Mouse (Mus musculus) hindbrain, embryonic 10.5 days (tissue): ENCODE measurements at regions not wholly inside any gene's neighbourhood (a gene's known extent, or its start where the extent isn't known, plus 50 kb on each side); places are given as distances from the start of the nearest gene placed in this dataset.

ENCODE experiments used
- DNase-seq: peaks from one replicate; pipeline ENCODE4 v3.0.0-alpha.2; 2017; ENCODE audit warnings: low spot score
- H3K27ac ChIP-seq: fragments of 300-500 bp; sonication (generic); 2 replicates; pipeline ENCODE4 v1.5.1; 2016; ENCODE audit warnings: mild to moderate bottlenecking, moderate library complexity
- H3K27me3 ChIP-seq: fragments of 300-500 bp; sonication (generic); 2 replicates; pipeline ENCODE4 v1.6.1; 2016; ENCODE audit warnings: mild to moderate bottlenecking; ENCODE audit not compliant: poor library complexity, insufficient read depth, severe bottlenecking
- H3K36me3 ChIP-seq: fragments of 300-500 bp; sonication (generic); 2 replicates; pipeline ENCODE4 v1.6.1; 2016; ENCODE audit warnings: mild to moderate bottlenecking, moderate library complexity
- H3K4me1 ChIP-seq: fragments of 300-500 bp; sonication (generic); replicated peaks from 2 replicates; pipeline ENCODE4 v1.6.1; 2016; ENCODE audit warnings: mild to moderate bottlenecking
- H3K4me3 ChIP-seq: fragments of 300-500 bp; sonication (generic); 2 replicates; pipeline ENCODE4 v1.5.1; 2016; ENCODE audit warnings: mild to moderate bottlenecking, moderate library complexity
- H3K9me3 ChIP-seq: fragments of 300-500 bp; sonication (generic); 2 replicates; pipeline ENCODE4 v1.6.1; 2016; ENCODE audit warnings: mild to moderate bottlenecking, moderate library complexity
- WGBS: fragments of 180-500 bp; shearing (Covaris S2); methylation state at CpG from one replicate; pipeline ENCODE4 v1.1.7; 2016; 5-methylcytosine and 5-hydroxymethylcytosine counted together

- Histone ChIP-seq H3K27ac (no peak overlapping the region), H3K4me3 (no peak overlapping the region), H3K9me3 (no peaks in the 10 kb centered on the region), H3K36me3 (no peaks in the 10 kb centered on the region), H3K4me1 (no peaks in the 10 kb centered on the region), H3K27me3 (no peaks in the 10 kb centered on the region)
- no peak for DNase-seq
- WGBS, result 83% methylated on average over 2 of the region's 2 CpGs
Observed at GRCm38 (mm10) chr16:5425908-5426307, 170.1 kb upstream of the Eef2kmt start.

- no peak for DNase-seq
- Histone ChIP-seq H3K4me3 (no peak overlapping the region), H3K9me3 (no peaks in the 10 kb centered on the region), H3K4me1 (no peaks in the 10 kb centered on the region), H3K27me3 (no peaks in the 10 kb centered on the region), H3K27ac (no peak overlapping the region), H3K36me3 (no peaks in the 10 kb centered on the region)
- WGBS, result 92% methylated on average over 6 of the region's 6 CpGs
Observed at GRCm38 (mm10) chr16:5422041-5422440, 166.3 kb upstream of the Eef2kmt start.

GRCm38 (mm10) chr16:5421591-5421990 is 165.8 kb upstream of the Eef2kmt start:
- 84% methylated on average over 5 of the region's 5 CpGs for WGBS
- H3K9me3 ChIP-seq, result no peaks in the 10 kb centered on the region

GRCm38 (mm10) chr16:5419467-5419866 is 163.7 kb upstream of the Eef2kmt start:
- whole genome bisulfite sequencing, result 81% methylated on average over 3 of the region's 3 CpGs
- Histone ChIP-seq H3K36me3 (no peaks in the 10 kb centered on the region), H3K27me3 (no peaks in the 10 kb centered on the region), H3K9me3 (no peaks in the 10 kb centered on the region), H3K4me3 (no peak overlapping the region), H3K4me1 (no peaks in the 10 kb centered on the region), H3K27ac (no peak overlapping the region)
- DNase-seq, result no peak

More at GRCm38 (mm10) chr16:5421591-5421990, 165.8 kb upstream of the Eef2kmt start:
- Histone ChIP-seq H3K4me3 (no peak overlapping the region), H3K27ac (no peak overlapping the region), H3K36me3 (no peaks in the 10 kb centered on the region), H3K4me1 (no peaks in the 10 kb centered on the region), H3K27me3 (no peaks in the 10 kb centered on the region)
- DNase-seq, result no peak

GRCm38 (mm10) chr16:5418462-5419197 is 162.8 kb upstream of the Eef2kmt start:
- H3K9me3 ChIP-seq, result no peaks in the 10 kb centered on the region
- no peaks in the 10 kb centered on the region for H3K27me3 ChIP-seq
- WGBS, result 79% methylated on average over 4 of the region's 4 CpGs
- no peak overlapping the region for H3K27ac ChIP-seq
- H3K4me1 ChIP-seq, result no peaks in the 10 kb centered on the region
- DNase-seq, result no peak
- H3K36me3 ChIP-seq, result no peaks in the 10 kb centered on the region
- H3K4me3 ChIP-seq, result no peak overlapping the region

- 77% methylated on average over 4 of the region's 4 CpGs for WGBS
Observed at GRCm38 (mm10) chr16:5415310-5415709, 159.5 kb upstream of the Eef2kmt start.

GRCm38 (mm10) chr16:5411819-5412385 is 156.1 kb upstream of the Eef2kmt start:
- Histone ChIP-seq H3K9me3 (no peaks in the 10 kb centered on the region), H3K27ac (no peak overlapping the region), H3K4me1 (0 out of 2 replicates have a peak, but pooled peaks cover under 1% of the 10 kb centered on the region), H3K4me3 (no peak overlapping the region), H3K36me3 (no peaks in the 10 kb centered on the region), H3K27me3 (peaks cover 6% of the 10 kb centered on the region; the same call in 1 of the 2 replicates)
- whole genome bisulfite sequencing, result 74% methylated on average over 5 of the region's 5 CpGs
- no peak for DNase-seq

More at GRCm38 (mm10) chr16:5415310-5415709, 159.5 kb upstream of the Eef2kmt start:
- no peaks in the 10 kb centered on the region for H3K9me3 ChIP-seq
- H3K4me3 ChIP-seq, result no peak overlapping the region
- no peak for DNase-seq
- H3K36me3 ChIP-seq, result no peaks in the 10 kb centered on the region
- no peaks in the 10 kb centered on the region for H3K27me3 ChIP-seq
- no peaks in the 10 kb centered on the region for H3K4me1 ChIP-seq
- H3K27ac ChIP-seq, result no peak overlapping the region

GRCm38 (mm10) chr16:5406711-5407110 is 150.9 kb upstream of the Eef2kmt start:
- no peak overlapping the region for H3K27ac ChIP-seq
- peaks cover 6% of the 10 kb centered on the region; the same call in 1 of the 2 replicates for H3K27me3 ChIP-seq
- 0 out of 2 replicates have a peak, but pooled peaks cover 3% of the 10 kb centered on the region for H3K4me1 ChIP-seq
- no peak overlapping the region for H3K4me3 ChIP-seq
- no peaks in the 10 kb centered on the region for H3K9me3 ChIP-seq
- H3K36me3 ChIP-seq, result no peaks in the 10 kb centered on the region
- peak; percentile 76 for DNase-seq
- WGBS, result 10% methylated on average over 11 of the region's 11 CpGs

GRCm38 (mm10) chr16:5393336-5393735 is 137.6 kb upstream of the Eef2kmt start:
- no peak for DNase-seq
- WGBS, result 85% methylated on average over 5 of the region's 5 CpGs

GRCm38 (mm10) chr16:5382930-5383329 is 127.1 kb upstream of the Eef2kmt start:
- Histone ChIP-seq H3K36me3 (no peaks in the 10 kb centered on the region), H3K27me3 (no peaks in the 10 kb centered on the region), H3K4me1 (peaks cover 10% of the 10 kb centered on the region), H3K27ac (no peak overlapping the region), H3K4me3 (no peak overlapping the region), H3K9me3 (no peaks in the 10 kb centered on the region)
- no peak for DNase-seq
- WGBS, result 46% methylated on average over 4 of the region's 4 CpGs

More at GRCm38 (mm10) chr16:5393336-5393735, 137.6 kb upstream of the Eef2kmt start:
- Histone ChIP-seq H3K9me3 (no peaks in the 10 kb centered on the region), H3K27me3 (no peaks in the 10 kb centered on the region), H3K4me3 (no peak overlapping the region), H3K4me1 (no peaks in the 10 kb centered on the region), H3K36me3 (no peaks in the 10 kb centered on the region), H3K27ac (no peak overlapping the region)

GRCm38 (mm10) chr16:5382228-5382884 is 126.6 kb upstream of the Eef2kmt start:
- Histone ChIP-seq H3K27me3 (no peaks in the 10 kb centered on the region), H3K9me3 (no peaks in the 10 kb centered on the region), H3K27ac (peak overlapping the region; percentile 4; the same call in 1 of the 2 replicates), H3K4me1 (peaks cover 10% of the 10 kb centered on the region), H3K36me3 (no peaks in the 10 kb centered on the region), H3K4me3 (no peak overlapping the region)
- no peak for DNase-seq
- WGBS, result 36% methylated on average over 6 of the region's 6 CpGs

- Histone ChIP-seq H3K36me3 (no peaks in the 10 kb centered on the region), H3K9me3 (no peaks in the 10 kb centered on the region), H3K27me3 (no peaks in the 10 kb centered on the region), H3K27ac (no peak overlapping the region), H3K4me3 (no peak overlapping the region), H3K4me1 (peaks cover 10% of the 10 kb centered on the region)
- WGBS, result 80% methylated on average over 3 of the region's 3 CpGs
- no peak for DNase-seq
Observed at GRCm38 (mm10) chr16:5380626-5381025, 124.8 kb upstream of the Eef2kmt start.

- Histone ChIP-seq H3K4me3 (no peak overlapping the region), H3K27me3 (no peaks in the 10 kb centered on the region), H3K36me3 (no peaks in the 10 kb centered on the region), H3K4me1 (peaks cover 5% of the 10 kb centered on the region; the same call in 1 of the 2 replicates), H3K9me3 (no peaks in the 10 kb centered on the region), H3K27ac (no peak overlapping the region)
- 89% methylated on average over 3 of the region's 3 CpGs for WGBS
- DNase-seq, result peak; percentile 0
Observed at GRCm38 (mm10) chr16:5377001-5377400, 121.2 kb upstream of the Eef2kmt start.
